Mouse (Mus musculus) frontal cortex, adult 2 months (tissue): ENCODE results near the gene Zfx. TPM values are rescaled to one million over a fixed set of nuclear protein-coding genes. Genes with fewer than 3 reads are reported as not detected.
A peak's percentile ranks its signal among the peaks of the same experiment; 100 is the strongest.

ENCODE experiments used
- DNase-seq, 2 experiments: peaks; one replicate each; pipeline ENCODE4 v3.0.0; 2022; ENCODE audit warnings: low spot score in 1 of 2; ENCODE audit errors: extremely low spot score in 1 of 2
- polyA plus RNA-seq: library from polyadenylated mRNA; depleted of rRNA; stranded (reverse); fragments of >200 nt; gene quantifications from 2 replicates; pipeline ENCODE4 v1.2.3, GENCODE M21; 2012; rRNA removed

Gene Zfx
- polyA plus RNA-seq, 1 experiment: 11.4 TPM

DNA sequence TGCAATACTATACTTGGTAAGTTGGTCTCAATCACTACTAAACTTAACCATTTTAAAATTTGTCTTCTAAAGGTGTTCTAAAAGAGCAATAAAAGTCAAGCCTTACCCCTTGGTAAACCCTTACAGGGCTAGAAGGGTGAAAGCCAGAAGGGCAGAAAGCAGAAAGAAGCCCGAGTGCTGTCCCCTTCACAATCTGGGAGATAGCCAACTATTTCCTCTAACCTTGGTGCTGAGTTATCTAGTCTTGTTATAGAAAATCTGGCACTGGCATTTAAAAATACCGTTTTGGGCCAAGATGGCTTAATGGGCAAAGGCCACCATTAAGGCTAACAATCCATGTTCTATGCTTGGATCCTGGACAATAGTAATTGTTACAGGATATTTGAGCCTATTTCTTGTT lies 32.5 kb downstream of the Zfx start:
- no peak for DNase-seq

GRCm38 (mm10) chrX:94061246-94061645 lies 62.3 kb downstream of the Zfx start:
- DNase-seq: peak; percentile 39 to 62

DNA sequence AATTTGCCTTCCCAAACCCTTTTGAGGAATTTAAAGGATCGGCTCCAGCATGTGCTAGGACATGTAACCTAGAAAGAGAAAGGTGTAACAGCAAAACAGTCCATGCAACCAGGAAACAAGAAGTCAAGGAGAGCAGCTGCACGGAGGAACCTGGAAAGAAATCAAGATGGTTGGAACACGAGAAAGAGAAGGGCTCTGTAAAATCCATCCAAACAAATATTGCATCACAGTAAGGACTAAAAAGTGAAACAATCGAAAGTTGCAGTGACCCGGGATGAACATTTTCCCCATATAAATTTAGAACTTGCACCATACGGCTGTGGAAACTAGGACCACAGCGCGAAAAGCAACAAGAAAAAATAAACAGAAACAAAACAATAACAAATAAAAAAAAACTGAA lies 62.8 kb downstream of the Zfx start:
- DNase-seq: no peak

DNA sequence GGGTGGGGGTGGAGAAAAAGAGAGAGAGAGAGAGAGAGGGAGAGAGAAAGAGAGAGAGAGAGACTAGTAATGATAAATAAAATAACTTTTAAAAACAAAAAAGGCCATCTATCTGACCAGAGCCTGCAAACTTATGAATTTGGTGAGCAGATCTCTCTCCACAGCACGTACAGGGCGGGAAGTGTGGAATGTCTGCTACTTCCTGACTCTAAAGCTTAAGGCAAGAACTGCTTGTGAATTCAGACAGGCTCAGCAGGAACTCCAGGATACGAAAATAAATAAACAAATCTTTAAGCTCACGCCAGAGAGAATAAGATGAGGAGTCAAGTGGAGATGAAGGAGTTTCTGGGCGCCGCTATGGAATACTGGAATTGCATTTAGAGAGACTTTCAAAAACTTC lies 64.8 kb downstream of the Zfx start:
- DNase-seq: no peak

DNA sequence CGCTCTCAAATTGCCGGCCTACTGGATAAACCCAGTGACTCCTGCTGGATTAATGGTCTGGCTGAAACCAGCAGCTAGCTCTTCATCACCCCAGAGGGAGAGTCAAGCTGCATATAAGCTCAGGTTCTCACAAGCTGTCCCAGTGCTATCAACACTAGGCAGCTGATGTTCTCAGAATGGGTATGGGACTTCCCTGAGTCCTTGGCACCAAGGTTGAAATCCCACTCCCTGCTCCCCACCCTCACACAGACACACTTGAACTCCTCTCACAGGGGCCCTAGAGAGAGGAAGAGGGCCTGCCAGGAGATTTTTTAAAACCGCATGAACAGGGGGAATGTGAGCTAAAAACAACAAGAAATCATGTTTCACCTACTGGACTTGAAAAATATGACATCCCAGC lies 74.5 kb downstream of the Zfx start:
- DNase-seq: no peak

GRCm38 (mm10) chrX:94048048-94048447 lies 75.5 kb downstream of the Zfx start:
- DNase-seq: peak; percentile 1 to 62

DNA sequence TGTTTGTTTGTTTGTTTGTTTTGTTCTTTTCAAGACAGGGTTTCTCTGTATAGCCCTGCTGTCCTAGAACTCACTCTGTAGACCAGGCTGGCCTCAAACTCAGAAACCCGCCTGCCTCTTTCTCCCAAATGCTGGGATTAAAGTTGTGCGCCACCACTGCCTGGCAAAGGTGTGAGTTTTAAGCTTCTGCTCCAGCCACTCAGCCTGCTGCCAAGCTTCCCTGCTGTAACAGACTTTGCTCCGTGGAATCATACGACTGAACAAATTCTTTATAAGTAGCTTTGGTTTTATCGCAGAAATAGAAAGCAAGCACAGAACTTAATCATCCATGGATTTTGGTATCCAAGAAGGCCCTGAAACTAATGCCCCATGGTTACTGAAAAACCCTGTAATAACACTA lies 76.1 kb downstream of the Zfx start:
- no peak for DNase-seq

DNA sequence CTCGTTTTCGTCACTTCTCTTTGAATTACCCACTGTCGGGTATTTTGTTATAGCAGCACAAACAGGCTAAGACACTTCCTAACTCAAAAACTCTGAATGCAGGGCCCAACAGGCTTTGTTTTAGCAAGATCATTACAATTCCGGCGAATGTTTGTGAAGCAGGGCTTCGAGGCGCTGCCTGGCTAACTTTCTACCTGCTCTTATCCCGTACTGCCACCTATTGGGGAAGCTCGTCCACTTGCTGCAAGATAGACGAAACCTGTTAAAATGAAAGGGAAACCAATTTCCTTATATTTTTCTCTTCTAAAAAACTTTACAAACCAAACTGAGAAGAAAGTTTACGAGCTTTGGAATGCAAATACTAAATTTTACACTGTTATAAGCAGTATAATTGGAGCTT lies 90.6 kb downstream of the Zfx start:
- peak in 1 of 2 experiments; percentile 56 for DNase-seq

- no peak for DNase-seq
Measured at GRCm38 (mm10) chrX:94030081-94030480, 93.4 kb downstream of the Zfx start.

Other genes with a start within 250 kb of the Zfx start
- 0.20 and 0.32 TPM in 2 replicates for gene AU015836, start 155.0 kb downstream of the Zfx start, polyA plus RNA-seq
- gene Eif2s3x, start 89.2 kb upstream of the Zfx start, polyA plus RNA-seq: 66.3 and 98.9 TPM in 2 replicates
- gene Klhl15, start 110.9 kb upstream of the Zfx start, polyA plus RNA-seq: 7.2 TPM in 2 replicates
- 0.21 and 0.36 TPM in 2 replicates for gene Fam90a1b, start 243.1 kb upstream of the Zfx start, polyA plus RNA-seq
- gene Apoo, start 243.4 kb upstream of the Zfx start, polyA plus RNA-seq: 51.8 and 53.8 TPM in 2 replicates